Mouse (Mus musculus): Measurements from ENCODE around the gene Zfp53.

Gene Zfp53

DNA sequence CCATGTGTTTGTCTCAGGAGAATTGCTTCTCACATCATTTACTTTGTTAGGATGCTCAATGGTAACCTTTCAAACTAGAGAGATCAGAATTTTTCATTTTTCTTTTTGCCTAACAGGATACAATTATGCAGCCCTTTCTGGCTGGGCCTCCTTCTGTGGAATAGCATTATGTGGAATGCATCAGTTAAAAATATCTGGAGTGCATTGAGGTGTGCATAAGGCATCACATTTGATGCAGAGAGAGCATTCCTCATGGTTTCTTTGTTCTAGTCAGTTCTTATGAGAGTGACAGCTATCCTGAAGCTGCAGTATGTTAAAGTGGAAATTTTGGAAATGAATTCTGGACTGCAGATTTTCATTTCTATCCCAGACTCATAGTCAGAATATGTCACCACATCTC, 37.5 kb downstream of the Zfp53 start:
- no peak for DNase-seq (ENCODE audit: low read depth, low spot score)

DNA sequence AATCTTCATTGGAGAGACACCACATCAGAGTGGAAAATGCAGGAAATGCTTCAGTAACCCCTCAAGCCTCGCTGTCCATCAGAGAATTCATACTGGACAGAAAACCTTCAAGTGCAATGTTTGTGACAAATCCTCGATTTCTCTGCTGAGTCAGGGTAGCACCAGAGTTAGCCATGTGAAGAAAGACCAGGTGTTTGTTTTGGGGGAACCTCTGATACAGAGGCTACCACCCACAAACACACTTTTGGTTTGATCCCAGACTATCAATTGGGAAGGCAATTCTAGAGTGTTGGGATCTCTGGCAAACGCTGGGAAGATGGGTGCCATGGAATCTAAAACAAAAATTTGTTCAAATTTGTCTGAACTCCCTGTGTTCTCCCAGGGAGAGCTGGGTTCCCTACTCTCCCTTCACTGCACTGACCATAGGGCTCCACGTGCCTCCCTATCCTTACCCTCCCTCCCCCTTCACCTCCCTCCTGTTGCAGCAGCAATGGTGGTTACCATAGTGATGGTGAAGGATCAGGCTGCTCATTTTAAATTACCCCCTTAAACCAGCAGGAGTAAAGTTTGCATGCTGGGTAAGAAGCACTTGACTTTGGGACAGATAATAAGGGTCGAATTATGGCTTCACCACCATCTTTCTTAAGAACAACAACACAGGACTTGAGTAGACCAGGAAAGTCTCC, 42.0 kb downstream of the Zfp53 start:
- DNase-seq (ENCODE audit: low read depth, low spot score) = peak; percentile 13

DNA sequence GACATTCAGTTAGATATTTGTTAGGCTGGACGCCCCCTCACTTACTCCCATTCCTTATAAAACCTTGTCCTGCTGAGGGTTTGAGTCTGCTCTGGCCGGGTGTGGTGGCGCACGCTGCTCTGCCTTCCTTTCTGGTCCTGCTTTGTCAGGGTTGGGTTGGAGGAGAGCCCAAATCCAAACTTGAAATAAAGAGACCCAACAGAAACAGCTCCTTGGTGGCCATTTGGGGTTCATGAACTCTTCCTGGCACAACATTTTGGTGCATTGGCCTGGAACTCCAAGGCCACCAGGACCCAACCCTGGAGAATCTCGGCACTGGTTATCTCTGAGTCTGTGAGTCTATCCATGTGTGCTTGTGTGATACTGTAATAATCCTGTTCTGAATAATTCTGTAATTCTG, 42.8 kb downstream of the Zfp53 start:
- peak; percentile 25 for DNase-seq (ENCODE audit: low read depth, low spot score)

DNA sequence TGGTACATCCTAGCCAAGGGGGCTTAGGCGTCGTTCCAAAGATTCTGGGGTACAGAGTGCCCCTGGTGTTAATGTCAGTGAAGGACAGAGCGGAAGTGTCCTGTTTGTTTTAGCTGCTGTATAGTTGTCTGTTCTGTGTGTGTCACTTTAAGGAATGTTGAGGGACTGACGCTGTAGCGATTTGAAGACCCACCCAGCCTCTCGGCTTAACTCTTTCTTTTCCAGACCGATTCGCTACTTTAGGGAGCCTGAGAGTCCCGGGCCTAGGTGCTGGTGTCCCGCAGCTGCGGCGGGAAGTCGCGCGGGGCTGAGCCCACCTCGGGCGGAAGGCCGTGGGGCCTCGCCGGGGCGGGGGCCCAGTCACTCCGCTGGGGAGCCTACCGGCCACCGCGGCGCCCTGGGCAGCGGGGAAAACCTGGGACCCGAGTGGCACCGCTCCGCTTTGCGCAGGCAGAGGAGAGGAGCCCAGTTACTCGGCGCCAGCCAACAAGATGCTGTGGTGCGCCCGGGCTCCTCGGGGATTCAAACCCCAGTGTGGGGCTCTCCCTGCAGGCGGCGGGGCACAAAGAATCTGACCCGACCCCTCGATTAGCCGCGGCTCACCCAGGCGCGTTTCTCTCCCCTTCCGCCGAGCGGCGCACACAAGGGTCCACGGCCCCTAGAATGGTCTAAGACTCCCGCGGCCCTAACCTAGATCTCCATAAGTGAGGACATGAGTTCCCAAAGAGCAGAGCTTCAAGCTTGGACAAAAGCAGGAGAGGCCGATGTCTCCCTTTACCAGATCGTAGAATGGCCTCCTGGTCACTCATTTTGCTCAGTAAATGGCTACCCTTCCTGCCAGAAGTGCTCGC, 43.5 kb downstream of the Zfp53 start:
- DNase-seq (ENCODE audit: low read depth, low spot score) = peak; percentile 96

DNA sequence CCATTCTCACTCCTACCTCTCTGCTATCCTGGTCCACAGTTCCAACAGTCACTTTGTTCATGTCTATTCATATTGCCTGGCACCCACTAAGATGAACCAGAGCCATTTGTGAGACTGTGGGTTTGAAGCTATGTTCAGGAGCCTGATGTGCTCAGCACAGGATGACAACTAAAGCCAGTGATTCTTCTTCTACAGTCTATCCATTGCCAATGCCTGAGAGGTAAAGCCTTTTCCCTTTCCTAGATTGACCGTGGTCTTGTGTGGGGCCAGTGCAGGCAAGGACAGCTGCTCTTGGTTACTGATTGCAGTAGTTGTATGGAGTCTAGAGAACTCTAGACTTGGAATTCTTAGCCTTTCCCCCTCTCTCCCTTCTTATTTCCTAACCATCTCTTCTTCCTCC, 45.2 kb downstream of the Zfp53 start:
- no peak for DNase-seq (ENCODE audit: low read depth, low spot score)

DNA sequence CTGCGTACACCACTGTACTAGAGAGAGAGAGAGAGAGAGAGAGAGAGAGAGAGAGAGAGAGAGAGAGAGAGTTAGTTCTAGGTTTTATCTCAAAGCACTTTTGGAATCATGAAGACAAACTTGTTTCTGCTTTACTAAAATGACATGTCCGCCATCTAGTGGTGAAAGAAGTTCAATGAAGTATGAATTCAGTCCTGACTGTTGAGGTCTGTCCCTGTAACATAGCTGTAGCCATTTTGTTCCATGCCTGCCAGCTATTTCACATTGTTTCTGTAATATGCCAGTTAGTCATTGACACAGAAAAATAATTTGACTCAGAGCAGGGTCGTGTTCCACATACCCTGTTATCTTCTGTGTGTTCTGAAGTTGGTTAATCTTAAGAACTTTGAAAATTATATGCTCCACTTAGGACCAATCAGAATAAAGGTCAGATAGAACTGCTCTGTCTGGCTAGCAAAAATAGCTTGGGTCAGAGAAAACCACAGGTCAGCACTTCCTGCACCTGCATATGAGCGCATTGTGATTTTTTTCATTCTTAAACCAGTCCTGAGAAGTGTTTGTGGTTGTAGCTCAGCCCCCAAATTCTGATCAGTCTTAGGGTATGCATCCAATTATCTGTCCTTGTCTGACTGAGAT, 45.8 kb downstream of the Zfp53 start:
- peak; percentile 92 for DNase-seq (ENCODE audit: low read depth, low spot score)

DNA sequence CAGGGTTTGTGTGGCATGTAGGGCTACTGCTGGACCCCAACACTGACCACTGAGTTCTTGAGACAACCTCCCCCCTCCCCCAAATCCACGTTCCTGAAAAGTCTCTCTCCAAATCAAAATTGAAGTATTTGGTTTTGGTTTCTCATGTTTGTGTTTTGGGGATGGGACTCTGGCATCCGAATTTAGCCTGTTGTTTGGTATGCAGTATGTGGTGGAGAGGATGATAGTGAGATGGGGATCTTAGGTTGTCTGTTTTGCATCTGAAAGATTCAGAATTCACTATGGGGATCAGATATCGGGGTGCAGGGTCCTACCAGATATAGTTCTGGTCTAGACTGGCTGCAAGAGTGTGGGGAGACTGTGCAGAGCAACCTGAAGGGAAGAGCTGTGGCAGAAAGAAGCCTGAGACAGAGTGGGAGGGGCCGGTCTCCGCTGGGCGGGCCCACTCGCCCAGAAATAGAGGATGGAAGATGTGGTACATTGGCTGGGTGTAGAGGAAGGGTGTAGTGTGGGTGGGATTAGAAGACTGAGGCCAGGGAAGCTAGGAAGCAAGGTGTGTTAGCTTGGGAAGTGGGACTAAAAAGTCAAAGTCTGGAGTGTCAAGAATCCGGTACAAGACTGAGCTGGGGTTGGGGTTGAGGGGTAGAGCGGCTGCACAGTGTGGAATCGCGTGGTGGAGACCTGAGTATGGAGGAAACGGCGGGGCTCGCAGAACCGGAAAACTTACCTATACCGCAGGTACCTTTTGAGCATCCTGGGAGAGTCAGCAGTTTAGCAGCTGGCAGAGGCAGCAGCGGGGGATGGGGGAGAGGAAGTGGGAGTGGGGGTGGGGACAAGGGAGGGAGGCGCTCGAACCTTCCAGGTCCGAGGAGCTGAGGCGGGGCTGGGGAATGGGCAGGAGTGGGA, 46.6 kb downstream of the Zfp53 start, which contains the start of gene Zfp52:
Gene Zfp52 (plus strand): TSS at position 444 of the 906 bp plus-strand sequence.
- peak; percentile 85 for DNase-seq (ENCODE audit: low read depth, low spot score)

DNA sequence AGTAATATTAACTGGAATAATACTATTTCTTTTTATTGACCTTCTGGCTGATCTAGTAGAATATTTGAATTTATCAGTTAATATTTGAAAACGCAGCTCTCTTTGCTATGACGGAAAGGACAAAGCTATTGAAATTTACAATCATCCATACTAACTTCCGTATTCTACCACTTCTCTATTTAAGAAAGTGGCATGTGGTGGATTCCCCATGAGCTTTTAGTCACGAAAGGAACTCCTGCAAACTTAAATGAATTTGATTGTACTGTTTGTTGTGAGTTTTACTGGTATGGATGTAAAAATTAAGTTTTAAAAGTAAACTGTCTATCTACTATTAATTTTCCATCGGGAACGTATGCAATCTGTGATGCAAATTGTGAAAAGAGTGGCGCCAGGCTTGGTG, 47.3 kb downstream of the Zfp53 start:
- no peak for DNase-seq (ENCODE audit: low read depth, low spot score)

DNA sequence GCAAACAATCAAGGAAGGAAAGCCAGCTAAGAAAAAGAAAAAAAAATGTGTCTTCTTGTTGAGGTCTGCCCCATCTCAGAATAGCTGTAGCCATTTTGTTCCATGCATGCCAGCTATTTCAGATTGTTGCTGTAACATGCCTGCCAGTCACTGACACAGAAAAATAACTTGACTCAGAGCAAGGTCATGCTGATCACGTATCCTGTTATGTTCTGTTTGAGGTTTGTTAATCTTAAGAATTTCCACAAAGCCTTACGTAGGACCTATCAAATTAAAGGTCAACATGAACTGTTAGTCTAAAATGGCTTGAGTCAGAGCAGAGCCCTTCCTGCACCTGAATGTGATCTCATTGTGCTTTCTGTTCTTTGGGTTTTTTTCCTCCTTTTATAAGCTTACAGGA, 47.9 kb downstream of the Zfp53 start:
- DNase-seq (ENCODE audit: low read depth, low spot score) = no peak

DNA sequence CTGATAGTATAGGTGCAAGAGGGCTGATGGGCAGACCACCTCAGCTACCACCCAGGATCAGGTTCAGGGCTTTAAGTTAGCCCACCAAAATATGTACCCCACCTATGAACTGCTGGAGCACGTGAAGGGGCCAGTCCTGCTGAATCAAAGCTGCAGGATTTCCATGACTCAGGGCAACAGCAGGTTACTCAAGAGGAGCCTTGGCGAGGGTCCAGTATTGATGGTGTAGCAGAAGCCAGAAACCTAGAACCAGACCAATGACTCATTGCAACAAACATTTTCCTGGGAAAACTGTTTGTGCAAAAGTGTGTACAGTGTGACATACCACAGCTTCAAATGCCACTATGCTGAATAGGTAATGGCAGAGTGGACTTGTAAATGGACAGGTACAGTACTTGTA, 69.0 kb downstream of the Zfp53 start:
- peak; percentile 69 for DNase-seq (ENCODE audit: low read depth, low spot score)
